Mouse (Mus musculus) embryonic facial prominence, embryonic 14.5 days (tissue): ENCODE measurements around the gene Mysm1. TPM values are rescaled to one million over a fixed set of nuclear protein-coding genes. Genes with fewer than 3 reads are reported as not detected.

Source experiments
- polyA plus RNA-seq: library from polyadenylated mRNA; unstranded; fragments of >200 nt; fragmentation: Nextera tagmentation; extraction: Ambion mirVana; gene quantifications from 2 replicates; pipeline ENCODE4 v1.2.1, GENCODE M21; 2014

The Mysm1 gene
- polyA plus RNA-seq, 1 experiment from 2014 or later: 23.3 TPM

Other genes starting within 250 kb of the Mysm1 start
- gene Tek, start 239.8 kb downstream of the Mysm1 start, polyA plus RNA-seq: 21.7 and 22.6 TPM in 2 replicates
- gene Eqtn, start 50.3 kb downstream of the Mysm1 start, polyA plus RNA-seq: 0.33 TPM in 1 of 2 replicates, not detected in the other
- gene Jun, start 73.1 kb upstream of the Mysm1 start, polyA plus RNA-seq: 47.1 and 53.6 TPM in 2 replicates